Mouse (Mus musculus) heart, adult 10 weeks (tissue): ENCODE data around the gene Unc5c. TPM values are rescaled to one million over a fixed set of nuclear protein-coding genes. Genes with fewer than 3 reads are reported as not detected.

Source experiments
- polyA plus RNA-seq: library from polyadenylated mRNA; stranded (reverse); fragments of 350-450 nt; fragmentation: Illumina TruSeq; extraction: RNeasy Lipid Tissue Mini Kit (QIAGEN cat#74804); gene quantifications from one replicate; pipeline ENCODE4 v1.2.3, GENCODE M21; 2014; ENCODE audit warnings: low read depth, low replicate concordance

The Unc5c gene
- 0.24 TPM for polyA plus RNA-seq

DNA sequence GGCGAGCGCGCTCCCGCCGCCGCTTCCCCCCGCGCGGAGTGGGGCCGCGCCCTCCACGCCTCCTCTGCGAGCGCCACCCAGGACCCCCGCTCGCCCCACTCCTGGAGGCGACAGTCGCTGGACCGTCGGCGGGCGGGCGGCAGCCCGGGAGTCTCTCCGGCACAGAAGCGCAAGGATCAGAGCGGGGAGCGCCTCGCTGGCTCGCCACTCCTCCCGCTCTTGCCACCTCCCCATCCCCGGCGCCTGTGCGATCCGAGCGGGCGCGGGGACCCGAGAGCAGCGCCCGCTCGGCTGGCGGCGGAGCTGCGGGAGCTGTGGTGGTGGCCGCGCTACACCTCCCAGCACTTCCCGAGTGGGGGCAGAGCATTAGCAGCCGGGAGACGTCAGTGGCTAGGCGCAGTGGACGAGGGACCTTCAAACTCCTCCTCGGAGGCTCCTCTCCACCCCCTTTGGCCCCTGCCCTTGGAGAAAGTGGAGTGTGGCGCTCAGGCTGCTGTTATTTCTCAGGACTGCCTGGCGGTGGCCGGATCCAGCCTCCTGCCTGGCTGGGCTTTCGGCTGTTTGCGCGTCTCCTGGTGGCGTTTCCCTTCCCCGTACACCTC, at the start of gene Unc5c:
Gene Unc5c, plus strand, starts transcription at position 113 of the 602 bp plus-strand sequence.

